Mouse (Mus musculus): Measurements from ENCODE around the gene Serpinb13.
"Not testable (repeated sequence)": the region's sequence is repeated elsewhere in the genome, so short reads cannot be mapped to it uniquely, and the experiment has no call there.

The Serpinb13 gene

DNA sequence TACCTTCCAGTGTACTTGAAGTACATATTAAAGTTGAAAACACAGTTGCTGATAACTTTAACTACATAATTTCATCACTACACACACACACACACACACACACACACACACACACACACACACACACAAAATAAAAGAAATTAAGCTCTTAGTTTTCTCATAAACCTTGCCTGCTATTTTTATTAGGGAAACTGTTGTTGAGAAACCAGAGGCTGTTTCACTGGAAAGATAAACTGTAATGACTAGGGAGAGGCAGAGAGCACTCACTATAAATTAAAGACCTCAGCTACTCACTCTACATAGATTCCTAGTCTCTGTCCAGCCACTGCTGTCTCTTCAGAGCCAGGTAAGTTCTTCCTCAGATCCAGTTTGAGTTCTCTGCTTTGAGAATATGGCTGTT is at the start of gene Serpinb13:
Gene Serpinb13 (plus strand): TSS at position 301 of the 400 bp plus-strand sequence.
- no peak for DNase-seq (ENCODE audit: low spot score)

DNA sequence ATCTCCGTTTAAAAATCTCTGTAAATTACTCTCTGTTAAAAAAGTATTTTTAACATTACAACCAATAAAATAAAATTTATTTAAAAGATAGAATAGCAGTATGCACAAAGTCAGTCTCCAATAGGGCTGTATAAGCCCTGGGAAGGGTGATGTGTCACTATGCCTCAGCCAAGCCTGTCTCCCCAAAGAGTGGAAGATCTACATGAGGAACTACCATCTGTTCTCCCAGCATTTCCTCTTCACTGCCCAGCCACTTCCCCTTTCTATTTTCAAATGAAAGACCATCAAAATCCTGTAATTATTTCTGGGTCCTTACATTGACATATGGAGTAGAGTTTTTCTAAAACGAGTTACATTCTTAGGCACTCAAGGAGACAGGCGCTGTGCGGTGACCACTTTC is 48.8 kb upstream of the Serpinb13 start:
- DNase-seq (ENCODE audit: low spot score), result peak; percentile 3

GRCm38 (mm10) chr1:106933658-106934057 is 47.1 kb upstream of the Serpinb13 start:
- DNase-seq (ENCODE audit: low spot score), result no peak

DNA sequence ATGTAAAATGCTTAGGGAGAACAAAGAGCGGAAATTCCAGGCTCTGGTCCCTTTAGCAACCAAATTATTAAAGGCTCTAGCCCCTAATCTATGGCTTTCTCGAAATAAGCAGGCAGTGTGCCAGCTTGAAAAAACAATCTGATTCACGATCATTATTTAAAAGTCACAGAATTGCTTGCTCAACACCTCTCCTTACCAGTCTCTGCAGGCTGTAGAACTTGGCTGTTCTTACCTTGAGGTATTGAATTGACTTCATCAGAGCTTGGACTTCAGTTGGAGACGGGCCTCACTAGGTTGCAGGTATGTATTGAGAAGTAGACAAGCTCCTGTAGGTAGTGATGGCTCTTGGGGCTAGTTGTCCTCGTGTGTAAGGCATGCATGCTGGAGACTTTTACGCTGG is 46.5 kb upstream of the Serpinb13 start, which contains the start of gene Serpinb12:
Gene Serpinb12 (plus strand): TSS at position 185 of the 400 bp plus-strand sequence.
- DNase-seq (ENCODE audit: low spot score), result no peak

DNA sequence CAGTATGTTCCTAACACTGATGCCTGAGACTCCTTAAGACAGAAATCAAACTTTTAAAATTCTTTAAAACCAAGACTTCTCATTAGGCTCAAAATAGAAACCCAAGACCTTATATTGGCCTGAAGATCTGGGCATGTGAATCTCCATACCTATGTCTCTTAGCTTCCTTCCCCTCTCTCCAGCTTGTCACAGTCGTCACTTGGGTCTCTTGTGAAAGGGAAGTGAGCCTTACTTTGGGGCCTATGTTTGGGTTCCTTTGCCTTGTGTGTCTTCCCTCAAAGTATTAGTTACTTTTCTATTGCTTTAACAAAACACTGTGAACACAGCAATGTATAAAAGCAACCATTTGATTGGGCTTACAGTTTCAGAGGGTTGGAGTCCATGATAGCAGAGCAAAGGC is 33.6 kb upstream of the Serpinb13 start:
- no peak for DNase-seq (ENCODE audit: low spot score)

GRCm38 (mm10) chr1:106959981-106960380 is 20.8 kb upstream of the Serpinb13 start:
- no peak for DNase-seq (ENCODE audit: low spot score)

DNA sequence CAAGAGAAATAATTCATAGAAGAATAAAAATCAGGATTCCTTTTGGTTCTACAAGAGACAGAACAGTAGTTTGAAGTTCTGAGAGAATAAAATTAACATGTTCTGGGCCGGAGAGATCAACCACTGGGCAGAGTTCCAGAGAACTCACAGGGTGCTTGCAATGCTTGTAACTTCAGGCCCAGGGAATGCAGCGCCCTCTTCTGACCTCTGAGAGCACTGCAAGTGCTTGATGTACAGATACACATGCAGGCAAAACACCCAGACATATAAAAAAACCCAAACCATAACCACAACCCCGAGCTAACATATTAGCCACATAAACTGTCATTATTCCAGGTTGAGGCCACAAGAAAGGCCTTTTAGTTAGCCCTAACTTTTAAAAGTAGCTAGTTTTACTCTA is 19.8 kb upstream of the Serpinb13 start:
- peak; percentile 17 for DNase-seq (ENCODE audit: low spot score)

GRCm38 (mm10) chr1:106983092-106983491 is 2.3 kb downstream of the Serpinb13 start:
- no peak for DNase-seq (ENCODE audit: low spot score)

DNA sequence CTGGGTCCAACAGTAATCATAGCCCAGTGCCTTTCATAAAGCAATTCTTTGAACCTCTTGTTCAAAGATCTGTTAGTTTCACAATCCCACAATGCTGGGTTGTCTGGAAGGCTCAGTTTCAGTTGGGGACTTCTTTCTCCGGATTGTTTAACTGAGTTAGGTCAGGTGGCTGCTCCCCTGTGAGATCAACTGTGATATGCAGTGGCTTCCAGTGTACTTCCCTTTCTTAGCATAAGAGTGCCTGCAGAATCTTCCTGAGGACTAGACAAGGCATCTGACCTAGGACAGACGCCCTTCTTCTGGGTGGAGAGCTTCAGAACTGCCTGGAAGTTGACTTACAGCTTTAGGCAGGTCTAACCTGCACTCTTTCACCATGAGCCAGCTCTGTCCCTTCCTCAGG is 3.1 kb downstream of the Serpinb13 start:
- DNase-seq (ENCODE audit: low spot score), result no peak

GRCm38 (mm10) chr1:107000424-107000823 is 19.6 kb downstream of the Serpinb13 start:
- DNase-seq (ENCODE audit: low spot score), result no peak

DNA sequence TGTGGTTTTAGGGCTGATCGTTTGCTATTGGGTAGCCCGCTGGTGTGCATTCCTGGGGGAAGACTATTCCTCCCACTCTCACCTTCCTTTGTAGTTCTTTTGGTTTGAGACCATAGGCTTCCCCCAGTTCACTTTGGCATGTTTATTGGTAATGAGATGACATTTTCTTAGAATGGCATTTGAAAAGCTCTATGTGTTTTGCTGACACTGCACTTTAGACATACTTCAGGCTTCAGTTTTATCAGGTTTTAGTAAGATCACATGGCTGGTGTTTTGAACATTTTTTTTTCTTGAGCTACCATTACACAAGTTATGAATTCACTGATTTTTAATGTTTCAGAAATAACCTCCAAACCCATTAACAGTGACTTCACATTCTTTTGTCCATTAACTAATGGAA is 21.0 kb downstream of the Serpinb13 start:
- no peak for DNase-seq (ENCODE audit: low spot score)

DNA sequence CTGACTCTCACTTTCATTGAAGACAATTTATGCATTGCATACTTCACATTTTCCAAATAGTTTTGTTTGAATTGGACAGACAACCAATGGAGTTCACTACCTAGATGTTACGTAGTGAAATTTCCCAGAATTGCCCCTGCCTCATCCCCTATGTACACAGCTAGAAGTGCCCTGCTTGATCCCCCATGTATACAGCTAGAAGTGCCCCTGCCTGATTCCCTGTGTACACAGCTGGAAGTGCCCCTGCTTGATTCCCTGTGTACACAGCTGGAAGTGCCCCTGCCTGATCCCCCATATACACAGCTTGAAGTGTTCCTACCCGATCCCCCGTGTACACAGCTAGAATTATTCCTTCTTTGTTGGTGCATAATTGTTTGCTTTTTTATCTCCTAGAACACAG is 25.5 kb downstream of the Serpinb13 start:
- no peak for DNase-seq (ENCODE audit: low spot score)

DNA sequence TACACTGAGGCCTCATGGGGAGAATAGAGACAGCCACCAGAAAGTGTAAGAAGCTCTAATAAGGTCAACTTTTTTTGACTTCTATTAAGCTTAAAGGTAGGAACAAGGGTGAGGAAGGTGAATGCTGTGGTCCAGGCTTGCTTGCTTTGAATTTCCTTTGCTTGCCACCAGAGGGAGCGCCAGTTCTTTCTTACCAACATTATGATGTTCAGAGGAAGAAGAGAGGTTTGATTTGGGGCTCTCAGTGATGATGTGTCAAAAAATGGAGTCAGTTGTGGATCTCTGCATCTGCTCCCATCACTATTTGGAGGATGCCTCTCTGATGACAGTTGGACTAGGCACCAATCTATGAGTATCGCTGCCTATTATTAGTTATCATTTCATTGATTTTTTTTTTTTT is 33.7 kb downstream of the Serpinb13 start:
- peak; percentile 10 for DNase-seq (ENCODE audit: low spot score)

DNA sequence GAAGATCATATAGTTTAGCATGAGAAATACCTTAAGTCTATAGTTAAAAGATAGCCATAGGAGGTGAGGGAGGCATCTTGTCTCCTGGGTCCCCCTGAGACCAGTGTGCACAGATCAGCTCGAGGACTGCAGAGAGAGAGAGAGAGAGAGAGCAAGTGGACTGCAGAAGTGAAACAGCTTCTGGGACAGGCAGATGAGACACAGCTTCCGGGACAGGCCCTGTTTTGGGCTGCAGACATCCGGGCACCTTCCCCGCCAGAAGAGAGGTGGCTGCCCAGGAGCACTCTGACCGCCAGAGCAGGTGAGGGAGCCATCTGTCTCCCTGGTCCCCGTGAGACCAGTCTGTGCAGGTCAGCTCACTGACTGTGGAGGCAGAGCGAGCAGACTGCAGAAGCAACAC is 34.4 kb downstream of the Serpinb13 start:
- DNase-seq (ENCODE audit: low spot score), result no peak

- DNase-seq (ENCODE audit: low spot score), result no peak
Observed at GRCm38 (mm10) chr1:107025886-107026285, 45.1 kb downstream of the Serpinb13 start.

DNA sequence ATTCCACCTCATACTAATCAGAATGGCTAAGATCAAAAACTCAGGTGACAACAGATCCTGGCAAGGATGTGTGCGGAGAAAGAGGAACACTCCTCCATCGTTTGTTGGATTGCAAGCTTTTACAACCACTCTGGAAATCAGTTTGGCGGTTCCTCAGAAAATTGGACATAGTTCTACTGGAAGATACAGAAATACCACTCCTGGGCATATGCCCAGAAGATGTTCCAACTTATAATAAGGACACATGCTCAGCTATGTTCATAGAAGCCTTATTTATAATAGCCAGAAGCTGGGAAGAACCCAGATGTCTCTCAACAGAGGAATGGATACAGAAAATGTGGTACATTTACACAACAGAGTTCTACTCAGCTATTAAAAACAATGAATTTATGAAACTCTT is 53.5 kb downstream of the Serpinb13 start:
- not testable (repeated sequence) for DNase-seq (ENCODE audit: low spot score)

Data from layer of hippocampus, adult 11-12 months (tissue).